Mouse (Mus musculus) midbrain, embryonic 12.5 days (tissue): Measurements from ENCODE around the gene Rnf34. TPM values are rescaled to one million over a fixed set of nuclear protein-coding genes. Genes with fewer than 3 reads are reported as not detected.

ENCODE experiments used
- ATAC-seq: fragments of 200-750 bp; cut with Nextera tagmentation; 2 replicates; pipeline ENCODE4 v1.8.0; 2017; ENCODE audit warnings: low read depth, moderate TSS enrichment, moderate library complexity; ENCODE audit not compliant: low FRiP score
- H3K27ac ChIP-seq: fragments of 300-500 bp; sonication (generic); replicated peaks from 2 replicates; pipeline ENCODE4 v1.5.1; 2016; ENCODE audit warnings: mild to moderate bottlenecking
- H3K27me3 ChIP-seq: fragments of 300-500 bp; sonication (generic); 2 replicates; pipeline ENCODE4 v1.6.1; 2016; ENCODE audit warnings: mild to moderate bottlenecking
- H3K36me3 ChIP-seq: fragments of 300-500 bp; sonication (generic); 2 replicates; pipeline ENCODE4 v1.6.1; 2016
- H3K4me1 ChIP-seq: fragments of 300-500 bp; sonication (generic); 2 replicates; pipeline ENCODE4 v1.6.1; 2016
- H3K4me2 ChIP-seq: fragments of 300-500 bp; sonication (generic); replicated peaks from 2 replicates; pipeline ENCODE4 v1.6.1; 2016; ENCODE audit warnings: mild to moderate bottlenecking, moderate library complexity
- H3K4me3 ChIP-seq: fragments of 300-500 bp; sonication (generic); 2 replicates; pipeline ENCODE4 v1.5.1; 2016; ENCODE audit warnings: mild to moderate bottlenecking
- H3K9ac ChIP-seq: fragments of 300-500 bp; sonication (generic); replicated peaks from 2 replicates; pipeline ENCODE4 v1.6.1; 2016; ENCODE audit warnings: mild to moderate bottlenecking, moderate library complexity
- H3K9me3 ChIP-seq: fragments of 300-500 bp; sonication (generic); 2 replicates; pipeline ENCODE4 v1.6.1; 2016; ENCODE audit warnings: mild to moderate bottlenecking
- WGBS: fragments of 180-500 bp; shearing (Covaris S2); methylation state at CpG from one replicate; pipeline ENCODE4 v1.1.7; 2016; 5-methylcytosine and 5-hydroxymethylcytosine counted together
- polyA plus RNA-seq: library from polyadenylated mRNA; unstranded; fragments of >200 nt; fragmentation: Nextera tagmentation; extraction: Ambion mirVana; gene quantifications from 2 replicates; pipeline ENCODE4 v1.2.1, GENCODE M21; 2016

Gene Rnf34
- polyA plus RNA-seq, 1 experiment from 2014 or later, result 52.0 TPM

DNA sequence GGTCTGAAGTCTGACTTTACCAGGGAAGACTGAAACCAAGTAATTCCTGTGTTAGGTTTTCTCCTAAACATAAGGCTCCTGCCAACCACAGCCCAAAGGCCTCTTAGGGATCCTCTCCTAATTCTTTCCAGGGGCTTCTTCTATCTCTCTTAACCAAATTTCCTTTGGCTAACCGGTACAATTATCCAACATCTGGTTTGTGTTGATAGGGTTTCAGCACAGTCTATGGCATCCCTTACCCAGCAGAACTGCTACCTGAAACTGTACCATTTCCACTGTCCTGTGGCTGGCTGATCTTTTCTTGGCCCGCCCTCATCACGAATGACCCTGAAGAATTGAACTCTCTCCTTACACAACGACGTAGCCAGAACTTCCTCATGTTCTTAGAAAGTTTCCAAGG is 53.3 kb downstream of the Rnf34 start:
- Histone ChIP-seq H3K4me3 (no peak overlapping the region), H3K9ac (no peak overlapping the region), H3K36me3 (no peaks in the 10 kb centered on the region), H3K27ac (no peak overlapping the region), H3K9me3 (no peaks in the 10 kb centered on the region), H3K4me2 (no peak overlapping the region), H3K27me3 (no peaks in the 10 kb centered on the region), H3K4me1 (peaks cover 15% of the 10 kb centered on the region)
- ATAC-seq, result no peak
- WGBS, result 79% methylated on average over 5 of the region's 5 CpGs

DNA sequence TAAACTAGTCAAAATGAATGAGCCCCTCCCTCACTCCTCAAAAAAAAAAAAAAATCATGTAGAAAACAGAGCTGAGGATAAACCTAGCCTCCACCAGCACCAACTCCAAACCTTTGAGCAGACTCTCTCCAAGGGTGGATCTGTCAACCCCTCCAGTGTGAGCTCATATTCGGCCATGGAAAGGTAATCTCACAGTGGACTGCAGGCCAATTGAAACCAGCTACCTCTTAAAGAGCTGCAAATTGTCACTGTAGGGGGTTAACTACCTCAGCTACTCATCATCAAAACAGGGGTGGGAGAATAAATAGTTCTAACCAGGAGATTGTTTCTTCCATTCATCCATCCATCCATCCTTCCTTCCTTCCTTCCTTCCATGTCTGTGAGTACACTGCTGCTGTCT is 57.3 kb downstream of the Rnf34 start:
- Histone ChIP-seq H3K4me2 (no peak overlapping the region), H3K4me1 (no peaks in the 10 kb centered on the region), H3K36me3 (no peaks in the 10 kb centered on the region), H3K27me3 (no peaks in the 10 kb centered on the region), H3K9ac (no peak overlapping the region), H3K4me3 (no peak overlapping the region), H3K9me3 (no peaks in the 10 kb centered on the region), H3K27ac (no peak overlapping the region)
- 82% methylated on average over 1 of the region's 1 CpGs for WGBS
- ATAC-seq, result no peak

DNA sequence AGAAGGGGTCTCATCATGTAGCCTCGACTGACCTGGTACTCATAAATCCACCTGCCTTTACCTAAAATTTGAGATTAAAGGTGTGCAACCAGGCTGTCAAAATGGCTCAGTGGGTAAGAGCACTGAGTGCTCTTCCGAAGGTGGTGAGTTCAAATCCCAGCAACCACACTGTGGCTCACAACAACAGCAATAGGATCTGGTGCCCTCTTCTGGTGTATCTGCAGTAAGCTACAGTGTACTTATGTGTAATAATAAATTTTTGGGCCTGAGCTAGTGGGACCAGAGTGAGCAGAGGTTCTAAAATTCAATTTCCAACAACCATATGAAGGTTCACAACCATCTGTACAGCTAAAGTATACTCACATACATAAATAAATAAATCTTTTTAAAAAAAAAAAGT is 58.2 kb downstream of the Rnf34 start:
- 87% methylated on average over 2 of the region's 2 CpGs for WGBS
- no peak overlapping the region for H3K4me3 ChIP-seq
- no peak for ATAC-seq

DNA sequence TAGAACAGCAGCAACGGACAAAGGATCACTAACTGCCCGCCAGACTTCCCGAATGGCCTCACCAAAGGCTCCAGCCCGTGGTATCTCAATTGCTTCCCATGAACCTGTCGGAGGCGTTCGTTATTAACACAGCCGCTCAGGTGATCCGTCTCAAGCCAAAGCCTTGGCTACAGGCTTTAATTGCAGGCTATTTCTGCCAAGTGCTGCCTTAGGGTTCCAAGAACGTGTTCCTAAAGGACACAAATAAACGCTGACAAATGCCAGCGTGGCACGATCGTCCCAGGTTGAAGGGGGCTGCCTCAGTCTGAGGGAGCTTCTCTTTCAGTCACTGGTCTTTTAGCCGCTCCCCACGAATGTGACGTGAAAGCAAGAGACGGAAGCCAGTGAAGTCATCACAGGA is 59.6 kb downstream of the Rnf34 start:
- WGBS, result 93% methylated on average over 18 of the region's 18 CpGs
- H3K27me3 ChIP-seq, result no peaks in the 10 kb centered on the region

More for the DNA sequence above, 58.2 kb downstream of the Rnf34 start:
- no peak overlapping the region for H3K4me2 ChIP-seq
- 0 out of 2 replicates have a peak, but pooled peaks cover 2% of the 10 kb centered on the region for H3K36me3 ChIP-seq
- H3K9ac ChIP-seq, result no peak overlapping the region
- no peaks in the 10 kb centered on the region for H3K9me3 ChIP-seq
- H3K27ac ChIP-seq, result no peak overlapping the region
- H3K4me1 ChIP-seq, result no peaks in the 10 kb centered on the region
- H3K27me3 ChIP-seq, result no peaks in the 10 kb centered on the region

DNA sequence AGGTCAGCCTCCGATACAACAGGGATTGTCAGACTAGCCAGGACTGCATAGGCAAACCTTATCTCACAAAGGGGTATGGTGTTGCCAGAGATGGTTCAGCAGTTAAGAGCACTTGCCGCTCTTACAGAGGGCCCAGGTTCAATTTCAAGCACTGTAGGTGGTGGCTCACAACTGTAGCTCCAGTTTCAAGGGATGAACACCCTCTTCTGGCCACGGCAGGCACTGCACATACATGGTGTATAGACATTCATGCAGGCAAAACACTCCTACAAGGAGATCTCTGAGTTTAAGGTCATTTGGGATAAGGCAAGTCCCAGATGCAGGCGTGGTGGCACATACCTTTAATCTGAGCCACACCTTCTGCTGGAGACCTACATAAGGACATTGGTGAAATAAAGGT is 63.0 kb downstream of the Rnf34 start:
- H3K27me3 ChIP-seq, result no peaks in the 10 kb centered on the region
- H3K4me3 ChIP-seq, result no peak overlapping the region
- H3K27ac ChIP-seq, result no peak overlapping the region
- WGBS, result 91% methylated on average over 4 of the region's 4 CpGs
- no peaks in the 10 kb centered on the region for H3K9me3 ChIP-seq
- ATAC-seq, result no peak
- no peaks in the 10 kb centered on the region for H3K4me1 ChIP-seq
- H3K4me2 ChIP-seq, result no peak overlapping the region
- peaks cover 8% of the 10 kb centered on the region; the same call in 1 of the 2 replicates for H3K36me3 ChIP-seq
- H3K9ac ChIP-seq, result no peak overlapping the region

More for the DNA sequence above, 59.6 kb downstream of the Rnf34 start:
- H3K4me2 ChIP-seq, result no peak overlapping the region
- no peaks in the 10 kb centered on the region for H3K4me1 ChIP-seq
- no peaks in the 10 kb centered on the region for H3K9me3 ChIP-seq
- ATAC-seq, result no peak
- no peak overlapping the region for H3K27ac ChIP-seq
- no peak overlapping the region for H3K4me3 ChIP-seq
- H3K9ac ChIP-seq, result no peak overlapping the region
- peaks cover 8% of the 10 kb centered on the region; the same call in 1 of the 2 replicates for H3K36me3 ChIP-seq

DNA sequence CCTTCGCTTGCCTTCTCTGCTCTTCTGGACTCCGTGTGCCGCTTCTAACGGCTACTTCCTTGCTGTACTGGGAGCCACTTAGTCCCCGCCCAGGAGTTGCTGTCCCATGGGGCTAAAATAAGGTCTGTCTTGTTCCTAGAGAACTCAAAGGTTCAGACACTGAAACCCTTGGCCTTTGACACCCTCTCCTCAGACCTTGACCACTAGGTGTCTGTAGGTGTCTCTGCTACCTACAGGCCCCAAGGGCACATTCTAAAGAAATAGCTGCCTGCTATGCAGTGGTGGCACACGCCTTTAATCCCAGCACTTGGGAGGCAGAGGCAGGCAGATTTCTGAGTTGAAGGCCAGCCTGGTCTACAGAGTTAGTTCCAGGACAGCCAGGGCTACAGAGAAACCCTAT is 66.3 kb downstream of the Rnf34 start:
- H3K36me3 ChIP-seq, result peaks cover 8% of the 10 kb centered on the region; the same call in 1 of the 2 replicates
- no peaks in the 10 kb centered on the region for H3K9me3 ChIP-seq
- 95% methylated on average over 6 of the region's 6 CpGs for WGBS
- H3K27me3 ChIP-seq, result no peaks in the 10 kb centered on the region
- ATAC-seq, result no peak
- H3K4me2 ChIP-seq, result no peak overlapping the region
- H3K4me1 ChIP-seq, result no peaks in the 10 kb centered on the region
- no peak overlapping the region for H3K27ac ChIP-seq
- no peak overlapping the region for H3K4me3 ChIP-seq
- no peak overlapping the region for H3K9ac ChIP-seq

DNA sequence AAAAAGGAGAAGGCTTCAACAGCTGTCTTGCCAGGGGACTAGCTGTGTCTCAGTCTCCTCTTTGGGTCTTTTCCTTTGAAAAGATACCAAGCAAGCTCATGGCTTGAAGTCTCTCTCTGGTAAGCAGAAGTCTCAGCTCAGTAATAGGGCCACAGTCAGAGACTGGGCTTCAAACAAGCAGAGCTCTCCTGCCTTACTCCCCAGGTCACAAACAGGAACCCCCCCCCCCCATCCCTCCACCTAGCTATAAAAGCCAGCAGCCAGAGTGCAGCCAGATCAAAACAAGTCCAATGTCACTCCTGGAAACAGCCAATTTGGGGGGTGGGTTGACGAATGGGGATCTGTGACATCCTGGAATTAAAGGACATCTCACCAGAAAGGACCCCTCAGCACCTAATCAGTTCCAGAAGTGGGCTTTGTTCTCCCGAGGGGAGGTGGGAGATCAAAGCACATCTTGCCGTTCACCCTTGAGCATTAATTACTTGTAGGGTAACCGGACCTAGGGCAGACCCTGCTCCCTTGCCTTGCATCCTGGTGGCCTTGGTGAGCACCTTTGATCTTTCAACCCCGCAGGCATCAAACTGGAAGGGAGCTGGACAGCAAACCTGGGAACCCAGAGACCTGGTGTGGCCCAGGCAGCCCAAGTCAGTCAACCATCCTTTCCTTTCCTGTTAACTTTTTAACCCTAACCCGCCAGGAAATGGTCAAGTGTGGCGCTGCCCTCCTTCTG is 68.3 kb downstream of the Rnf34 start:
- ATAC-seq, result no peak
- Histone ChIP-seq H3K4me1 (no peaks in the 10 kb centered on the region), H3K4me3 (no peak overlapping the region), H3K9ac (no peak overlapping the region), H3K27me3 (no peaks in the 10 kb centered on the region), H3K9me3 (no peaks in the 10 kb centered on the region), H3K27ac (no peak overlapping the region), H3K36me3 (peaks cover 4% of the 10 kb centered on the region; the same call in 1 of the 2 replicates), H3K4me2 (no peak overlapping the region)
- 58% methylated on average over 7 of the region's 7 CpGs for WGBS

DNA sequence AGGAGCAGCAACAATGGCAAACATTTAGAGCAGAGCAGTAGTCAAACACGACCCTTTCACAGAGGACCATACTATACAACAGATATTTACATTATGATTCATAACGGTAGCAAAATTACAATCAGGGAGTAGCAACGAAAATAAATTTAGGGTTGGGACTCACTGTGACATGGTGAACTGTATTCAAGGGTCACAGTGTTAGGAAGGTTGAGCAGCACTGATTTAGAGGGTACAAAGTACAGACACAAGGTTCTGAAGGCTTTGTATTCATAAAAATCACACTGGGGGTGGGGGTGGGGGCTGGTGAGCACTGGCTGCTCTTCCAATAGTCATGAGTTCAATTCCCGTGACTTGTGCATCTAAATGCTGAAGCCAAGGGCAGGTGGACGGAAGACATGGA is 70.7 kb downstream of the Rnf34 start:
- Histone ChIP-seq H3K4me2 (no peak overlapping the region), H3K27ac (no peak overlapping the region), H3K27me3 (no peaks in the 10 kb centered on the region), H3K9ac (no peak overlapping the region), H3K4me1 (no peaks in the 10 kb centered on the region), H3K9me3 (no peaks in the 10 kb centered on the region), H3K4me3 (no peak overlapping the region), H3K36me3 (no peaks in the 10 kb centered on the region)
- 86% methylated on average over 5 of the region's 5 CpGs for WGBS
- no peak for ATAC-seq

Other genes with a start within 250 kb of the Rnf34 start
- gene Ift81, start 235.5 kb upstream of the Rnf34 start, polyA plus RNA-seq, result 59.8 TPM in 2 replicates
- gene P2rx7, start 206.1 kb upstream of the Rnf34 start, polyA plus RNA-seq, result 1.5 TPM in 2 replicates
- 9.4 and 9.8 TPM in 2 replicates for gene P2rx4, start 142.5 kb upstream of the Rnf34 start, polyA plus RNA-seq
- 35.4 and 37.3 TPM in 2 replicates for gene Camkk2, start 70.6 kb upstream of the Rnf34 start, polyA plus RNA-seq
- gene Anapc5, start 28.7 kb upstream of the Rnf34 start, polyA plus RNA-seq, result 517 and 542 TPM in 2 replicates
- 108 and 115 TPM in 2 replicates for gene Kdm2b, start 139.8 kb downstream of the Rnf34 start, polyA plus RNA-seq
- 11.7 and 13.7 TPM in 2 replicates for gene Orai1, start 165.0 kb downstream of the Rnf34 start, polyA plus RNA-seq
- not detected in 2 replicates for gene Morn3, start 197.0 kb downstream of the Rnf34 start, polyA plus RNA-seq
- gene Tmem120b, start 218.4 kb downstream of the Rnf34 start, polyA plus RNA-seq, result 10.8 and 12.7 TPM in 2 replicates